ENCODE assay signal across 13 mouse cellular contexts in genomic region chr9:91609457-91610166, GRCm38 (mm10).
A peak's percentile ranks its signal among the peaks of the same experiment; 100 is the strongest.
DNase-seq lines count a peak whose midpoint lies in the region; ATAC-seq lines count a peak whose summit lies in the region.
"Had no signal": no experiment of that assay in that cellular context is flagged by ENCODE, and none has a peak within 500 bp of the region (broad histone marks: within the 10 kb centered on the region; RNA-seq: fewer than 3 reads in every experiment).

No protein-coding gene starts in this region.

- 47% methylated on average over 10 of the region's 10 CpGs for WGBS in hindbrain, embryonic 15.5 days

- intact Hi-C loops in heart, postnatal 36 days (cut with DNase I), result no loop called here

- H3K4me2 ChIP-seq in hindbrain, embryonic 15.5 days, result peak overlapping the region; percentile 3; the same call in 1 of the 2 replicates
- H3K4me2 ChIP-seq: embryonic facial prominence, embryonic 15.5 days; limb, embryonic 15.5 days had no signal

- no peaks in the 10 kb centered on the region for H3K9me3 ChIP-seq in hindbrain, embryonic 15.5 days
- H3K9me3 ChIP-seq: embryonic facial prominence, embryonic 15.5 days; limb, embryonic 15.5 days had no signal

- DNase-seq in cerebellum, adult 8-10 months, result no peak
- peak; percentile 18 for DNase-seq in embryo, embryonic 9.5 days (ENCODE audit: extremely low spot score)
- peak; percentile 24 for DNase-seq in neural tube, embryonic 10.5 days (ENCODE audit: extremely low spot score, low spot score)
- DNase-seq in spleen, adult 18-20 months, result no peak
- no peak for DNase-seq in kidney, adult 11 months
- no peak for DNase-seq in heart, postnatal 36 days
- DNase-seq: adrenal gland, postnatal 14 days; lung, postnatal 36 days had no signal

- no peak overlapping the region for H3K4me3 ChIP-seq in hindbrain, embryonic 15.5 days
- H3K4me3 ChIP-seq: embryonic facial prominence, embryonic 15.5 days; limb, embryonic 15.5 days had no signal

- H3K9ac ChIP-seq in hindbrain, embryonic 15.5 days, result no peak overlapping the region
- H3K9ac ChIP-seq: embryonic facial prominence, embryonic 15.5 days; limb, embryonic 15.5 days had no signal

- H3K36me3 ChIP-seq in hindbrain, embryonic 15.5 days, result no peaks in the 10 kb centered on the region
- H3K36me3 ChIP-seq: embryonic facial prominence, embryonic 15.5 days; G1E; limb, embryonic 15.5 days had no signal

- H3K4me1 ChIP-seq in hindbrain, embryonic 15.5 days (replicated peaks), result no peaks in the 10 kb centered on the region
- H3K4me1 ChIP-seq: limb, embryonic 15.5 days had no signal

- H3K27me3 ChIP-seq in hindbrain, embryonic 15.5 days, result no peaks in the 10 kb centered on the region
- H3K27me3 ChIP-seq: embryonic facial prominence, embryonic 15.5 days; limb, embryonic 15.5 days had no signal

- ATAC-seq in cerebellum, adult (ENCODE audit: insufficient number of reproducible peaks, low FRiP score, low TSS enrichment), result peak; percentile 68; the same call in 1 of the 2 replicates
- peak; percentile 90 for ATAC-seq in hindbrain, embryonic 15.5 days (ENCODE audit: low FRiP score, low read depth)

- H3K27ac ChIP-seq in hindbrain, embryonic 15.5 days (replicated peaks), result no peak overlapping the region
- H3K27ac ChIP-seq: embryonic facial prominence, embryonic 15.5 days; limb, embryonic 15.5 days had no signal

Comparison
In these comparisons a context has a peak if more than half of its experiments do, and no peak if none do; other contexts are left out.
1. DNase-seq: peak in embryo, embryonic 9.5 days (single experiment) and neural tube, embryonic 10.5 days (single experiment); none in cerebellum, adult 8-10 months (single experiment), spleen, adult 18-20 months (0 of 2), kidney, adult 11 months (single experiment) and heart, postnatal 36 days (0 of 2).